Mouse (Mus musculus): ENCODE results near the gene Sp9.

DNA sequence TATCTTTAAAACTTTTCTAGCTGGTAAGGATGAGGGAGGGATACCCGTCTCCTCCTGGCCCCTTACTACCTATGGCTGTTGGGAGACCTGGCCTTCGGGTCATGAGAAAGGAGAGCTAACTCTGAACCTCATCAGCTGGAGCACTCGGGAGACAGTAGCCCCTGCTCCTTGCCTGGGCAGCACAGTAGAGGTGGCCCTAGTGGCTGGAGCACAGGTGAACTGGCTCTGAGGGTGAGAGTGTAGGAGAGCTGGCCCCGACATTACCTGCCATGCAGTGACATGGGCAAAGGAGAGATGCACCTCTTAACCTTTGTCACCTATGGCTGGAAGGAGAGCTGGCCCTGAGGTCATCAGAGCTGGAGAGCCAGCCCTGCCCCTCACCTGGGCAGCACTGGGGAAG lies 30.4 kb upstream of the Sp9 start:
- TF ChIP-seq CTCF (IDR thresholded peaks at IDR 0.05; ENCODE audit: extremely low read depth, insufficient read depth, low read length) (no peak), POLR2A (IDR thresholded peaks at IDR 0.05; ENCODE audit: extremely low read depth, insufficient read depth, low read length) (no peak)
